Mouse (Mus musculus): Measurements from ENCODE around the gene Olfr9.
"Not testable (repeated sequence)": the region's sequence is repeated elsewhere in the genome, so short reads cannot be mapped to it uniquely, and the experiment has no call there.

Olfr9 gene

DNA sequence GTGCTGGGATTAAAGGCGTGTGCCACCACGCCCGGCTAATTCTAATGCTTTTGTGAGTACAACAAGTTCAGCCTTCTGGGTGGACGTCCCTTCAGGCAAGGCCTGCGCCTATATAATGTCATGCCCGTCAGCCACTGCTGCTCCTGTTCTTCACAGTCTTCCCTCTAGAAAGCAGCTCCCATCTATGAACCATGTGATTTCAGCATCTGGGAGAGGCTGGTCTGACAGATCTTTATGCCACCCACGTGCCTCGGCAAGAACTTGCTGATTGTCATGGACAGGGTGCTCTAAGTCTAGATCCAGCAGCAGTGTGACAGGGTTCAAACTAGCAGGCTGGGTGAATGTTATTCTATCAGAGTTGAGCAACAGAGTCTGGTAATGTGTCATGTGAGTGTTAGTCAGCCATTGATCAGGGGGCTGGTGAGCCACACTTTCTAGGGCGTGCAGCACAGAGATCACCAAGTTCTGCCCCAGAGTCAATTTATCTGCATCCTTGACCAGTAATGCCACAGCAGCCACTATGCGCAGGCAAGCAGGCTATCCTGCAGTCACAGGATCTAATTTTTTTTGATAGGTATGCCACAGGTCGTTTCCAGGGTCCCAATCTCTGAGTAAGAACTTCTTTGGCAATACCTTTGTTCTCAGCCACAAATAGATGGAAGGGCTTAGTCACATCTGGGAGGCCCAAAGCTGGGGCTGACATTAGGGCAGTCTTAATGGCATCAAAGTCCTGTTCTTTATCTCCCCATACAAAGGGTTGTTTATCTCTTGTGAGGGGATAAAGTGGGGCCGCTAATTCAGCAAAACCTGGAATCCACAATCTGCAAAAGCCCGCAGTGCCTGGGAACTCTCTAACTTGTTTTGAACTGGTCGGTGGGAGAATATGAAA is 15.0 kb downstream of the Olfr9 start:
- no peak for DNase-seq (ENCODE audit: low spot score)

DNA sequence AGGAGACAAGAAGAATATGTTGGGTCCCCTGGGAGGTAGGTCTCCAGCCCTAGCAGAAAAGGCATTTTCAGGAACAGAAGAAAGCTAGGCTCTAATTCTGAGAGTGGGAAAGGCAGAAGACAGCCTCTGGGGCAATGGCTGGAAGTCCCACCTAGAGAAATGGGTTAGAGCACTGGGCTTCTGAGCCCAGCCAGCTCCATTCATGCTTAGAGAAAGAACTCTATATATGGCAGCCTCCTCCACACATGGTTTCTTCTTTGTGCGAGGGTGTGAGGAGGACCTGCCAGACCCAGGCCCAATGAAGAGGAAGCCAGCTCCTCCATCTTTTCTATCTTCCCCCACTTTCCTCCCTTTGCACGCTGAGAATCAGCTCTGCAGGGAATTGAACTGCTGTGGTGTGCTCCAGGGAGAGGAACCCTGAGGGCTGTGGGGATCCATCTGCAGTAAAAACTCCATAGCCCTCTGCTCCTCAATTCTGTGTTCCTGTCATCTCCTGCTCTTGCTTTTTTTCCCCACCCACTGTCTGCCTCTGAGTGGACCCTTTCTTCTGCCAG is 21.1 kb downstream of the Olfr9 start, which contains the start of gene Olfr763:
Gene Olfr763, plus strand, starts transcription at position 504 of the 554 bp plus-strand sequence.
- DNase-seq (ENCODE audit: low spot score): no peak

DNA sequence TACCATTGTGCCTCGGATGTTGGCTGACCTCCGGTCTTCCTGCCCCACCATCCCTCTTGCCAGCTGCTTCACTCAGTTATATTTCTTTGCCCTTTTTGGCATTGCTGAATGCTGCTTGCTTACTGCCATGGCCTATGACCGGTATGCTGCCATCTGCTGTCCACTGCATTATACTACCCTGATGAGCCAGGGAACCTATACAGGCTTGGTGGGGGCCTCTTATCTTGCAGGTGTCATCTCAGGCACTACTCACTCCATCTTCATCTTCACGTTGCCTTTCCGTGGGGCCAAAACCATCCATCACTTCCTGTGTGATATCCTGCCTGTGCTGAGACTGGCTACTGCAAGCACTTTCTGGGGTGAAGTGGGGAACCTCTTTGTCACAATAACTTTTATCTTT is 22.3 kb downstream of the Olfr9 start:
- DNase-seq (ENCODE audit: low spot score): not testable (repeated sequence)

DNA sequence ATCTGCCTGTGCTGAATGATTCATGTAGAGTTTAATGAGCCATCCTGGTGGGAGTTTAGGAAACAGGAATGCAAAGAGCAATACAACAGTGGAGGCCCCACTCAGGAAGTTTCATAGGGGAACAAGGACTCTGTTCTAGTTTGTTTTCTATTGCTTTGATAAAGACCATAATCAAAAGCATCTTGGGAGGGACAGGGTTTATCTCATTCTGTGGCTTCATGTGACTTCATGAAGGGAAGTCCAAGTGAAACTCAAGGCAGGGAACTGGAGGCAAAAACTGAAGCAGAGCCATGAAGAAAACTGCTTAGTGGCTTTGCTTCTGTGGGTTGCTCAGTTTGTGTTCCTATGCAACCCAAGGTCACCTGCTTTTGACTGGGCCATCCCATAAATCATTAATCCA is 25.2 kb downstream of the Olfr9 start:
- DNase-seq (ENCODE audit: low spot score): no peak

DNA sequence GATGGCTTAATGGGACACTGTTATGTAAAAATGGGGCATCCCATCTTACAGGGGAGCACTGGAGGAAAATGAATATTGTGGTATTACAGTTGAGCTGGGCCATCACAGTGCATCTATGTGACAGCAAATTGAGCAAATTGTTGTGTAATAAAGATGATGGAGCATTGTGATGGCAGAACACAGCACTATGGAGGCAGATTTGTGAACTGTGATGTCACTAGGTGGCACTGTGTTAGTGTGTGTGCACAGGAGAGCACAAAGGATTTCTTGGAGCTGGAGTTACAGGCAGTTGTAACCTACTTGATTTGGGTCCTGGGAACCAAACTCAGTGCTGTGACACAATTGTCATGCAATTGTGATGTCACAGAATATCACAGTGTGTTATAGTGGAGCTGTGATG is 34.1 kb downstream of the Olfr9 start:
- DNase-seq (ENCODE audit: low spot score): no peak

DNA sequence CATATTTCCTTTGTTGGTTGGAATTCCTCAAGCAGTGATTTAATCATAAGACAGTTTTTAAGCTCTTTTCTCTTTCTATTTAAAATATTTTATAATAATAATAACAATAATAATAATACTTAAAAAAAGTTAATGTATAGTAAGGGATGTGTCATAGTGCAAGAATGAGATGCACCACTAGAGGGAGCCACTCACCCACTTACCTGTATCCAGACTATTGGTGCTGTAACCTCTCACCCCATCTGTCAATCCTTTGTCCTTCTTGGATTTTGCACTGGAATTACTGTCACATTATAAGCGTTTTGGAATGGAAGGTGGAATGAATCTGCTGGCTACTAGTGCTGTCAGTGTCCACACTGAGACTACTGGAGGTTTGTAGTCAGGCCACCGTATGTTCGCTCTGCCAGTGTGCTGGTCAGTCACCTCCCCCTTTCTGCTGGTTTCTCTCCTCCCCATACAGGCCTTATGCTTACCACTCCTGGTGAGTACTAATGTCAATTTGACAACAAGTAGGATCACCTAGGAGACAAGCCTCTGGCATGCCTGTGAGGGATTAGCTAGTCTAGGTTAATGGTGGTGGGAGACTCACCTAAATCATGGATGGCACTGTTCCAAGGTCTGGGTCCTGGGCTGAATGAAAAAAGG is 36.9 kb downstream of the Olfr9 start:
- no peak for DNase-seq (ENCODE audit: low spot score)

DNA sequence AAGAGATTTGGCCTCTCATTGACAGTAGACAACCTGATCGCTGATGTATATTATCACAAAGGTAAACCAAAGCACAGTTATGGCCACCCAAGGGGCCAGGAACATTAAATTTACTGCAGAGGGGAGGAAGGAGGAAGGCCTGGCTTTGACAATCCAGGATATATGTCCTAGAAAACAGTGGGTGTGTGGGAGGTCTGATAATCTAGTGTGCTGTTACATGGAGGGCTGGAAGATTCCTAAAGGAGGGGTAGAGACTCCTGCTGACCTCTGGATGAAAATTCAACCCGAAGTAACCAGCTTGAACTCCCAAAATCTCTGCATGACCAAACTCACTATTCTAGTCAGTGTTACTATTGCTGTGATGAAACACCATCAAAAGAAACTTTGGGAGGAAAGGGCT is 39.1 kb downstream of the Olfr9 start:
- no peak for DNase-seq (ENCODE audit: low spot score)

DNA sequence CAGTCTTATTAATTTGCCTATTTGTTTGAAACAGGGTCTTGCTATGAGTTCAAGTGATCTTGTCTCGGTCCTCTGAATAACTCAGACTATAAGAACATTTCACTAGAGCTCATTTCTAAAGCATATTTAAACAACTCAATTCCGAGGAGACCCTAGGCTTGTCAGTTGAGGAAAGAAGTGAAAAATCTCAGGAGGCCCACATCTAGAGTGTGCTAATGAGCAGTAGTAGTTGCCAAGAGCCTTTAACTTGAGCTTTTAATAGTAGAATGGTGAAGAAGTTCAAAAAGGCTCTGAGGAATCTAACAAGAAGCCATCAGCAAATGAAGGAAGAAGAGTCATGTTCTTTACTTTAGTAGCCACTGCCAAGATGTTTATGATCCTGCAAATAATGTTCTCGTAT is 50.6 kb downstream of the Olfr9 start, which contains the start of gene Olfr764-ps1:
Gene Olfr764-ps1, minus strand, starts transcription at position 101 of the 400 bp plus-strand sequence.
- no peak for DNase-seq (ENCODE audit: low spot score)
